Mouse (Mus musculus): ENCODE data around the gene Sf3a1. TPM values are rescaled to one million over a fixed set of nuclear protein-coding genes. Genes with fewer than 3 reads are reported as not detected.

Sf3a1 gene
- polyA plus RNA-seq, 1 experiment from 2014 or later = 71.4 TPM

DNA sequence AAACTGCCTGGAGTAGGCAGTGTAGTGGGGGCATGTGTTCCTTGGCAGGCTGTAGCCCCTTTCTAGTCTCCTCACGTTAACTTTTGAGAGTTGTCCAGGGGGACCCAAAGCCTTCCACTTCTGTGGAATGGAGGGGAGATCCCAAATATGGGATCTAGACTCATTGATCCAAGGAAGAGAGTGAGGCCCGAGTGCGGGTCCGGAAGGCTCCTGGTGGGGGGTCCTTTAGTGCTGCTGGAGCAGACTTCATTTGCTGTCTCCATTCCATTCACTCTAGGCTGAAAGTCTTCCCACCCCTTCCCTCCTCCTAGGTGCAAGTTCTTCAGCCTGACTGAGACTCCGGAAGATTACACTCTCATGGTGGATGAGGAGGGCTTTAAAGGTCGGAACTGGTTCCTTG, 58.5 kb downstream of the Sf3a1 start:
- peaks cover 30% of the 10 kb centered on the region for H3K36me3 ChIP-seq
- peak overlapping the region; percentile 61; the same call in 1 of the 2 replicates for H3K9ac ChIP-seq (replicated peaks)
- H3K27ac ChIP-seq = no peak overlapping the region
- peaks cover 5% of the 10 kb centered on the region; the same call in 1 of the 2 replicates for H3K9me3 ChIP-seq
- peak overlapping the region; percentile 90 for H3K4me2 ChIP-seq
- WGBS = 3% methylated on average over 6 of the region's 6 CpGs
- H3K27me3 ChIP-seq = peaks cover 33% of the 10 kb centered on the region
- H3K4me3 ChIP-seq (replicated peaks) = peak overlapping the region; percentile 50
- no peak for ATAC-seq (ENCODE audit: insufficient number of reproducible peaks, insufficient read depth, low FRiP score, low TSS enrichment, low read depth)
- peaks cover 17% of the 10 kb centered on the region; the same call in 1 of the 2 replicates for H3K4me1 ChIP-seq (replicated peaks)

DNA sequence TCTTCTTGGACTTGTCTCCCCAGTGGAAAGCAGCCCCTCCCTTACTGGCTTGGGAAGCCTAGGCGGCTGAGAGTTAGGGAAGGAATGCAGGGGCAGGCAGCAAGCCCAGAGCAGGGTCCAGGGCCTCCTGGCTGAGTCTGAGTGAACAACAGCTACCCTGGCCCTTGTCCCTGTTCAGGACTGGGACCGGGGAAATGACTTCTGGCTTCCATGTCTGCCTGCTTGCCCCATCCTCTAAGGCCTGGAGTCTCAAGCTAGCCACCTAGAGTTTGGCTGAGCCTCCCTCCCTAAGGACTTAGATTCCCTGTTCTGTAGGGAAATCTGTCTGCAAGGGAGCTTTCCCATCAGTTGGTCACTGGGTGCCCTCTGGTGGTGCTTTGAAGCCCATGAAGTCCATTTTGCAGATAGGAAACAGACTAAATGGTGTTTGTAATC, 59.2 kb downstream of the Sf3a1 start:
- Histone ChIP-seq H3K9me3 (peaks cover 5% of the 10 kb centered on the region; the same call in 1 of the 2 replicates), H3K36me3 (peaks cover 23% of the 10 kb centered on the region), H3K27ac (no peak overlapping the region), H3K27me3 (peaks cover 33% of the 10 kb centered on the region), H3K4me3 (replicated peaks) (no peak overlapping the region), H3K9ac (replicated peaks) (no peak overlapping the region), H3K4me2 (no peak overlapping the region), H3K4me1 (replicated peaks) (peaks cover 20% of the 10 kb centered on the region; the same call in 1 of the 2 replicates)
- WGBS = 13% methylated on average over 2 of the region's 2 CpGs
- ATAC-seq (ENCODE audit: insufficient number of reproducible peaks, insufficient read depth, low FRiP score, low TSS enrichment, low read depth) = no peak

DNA sequence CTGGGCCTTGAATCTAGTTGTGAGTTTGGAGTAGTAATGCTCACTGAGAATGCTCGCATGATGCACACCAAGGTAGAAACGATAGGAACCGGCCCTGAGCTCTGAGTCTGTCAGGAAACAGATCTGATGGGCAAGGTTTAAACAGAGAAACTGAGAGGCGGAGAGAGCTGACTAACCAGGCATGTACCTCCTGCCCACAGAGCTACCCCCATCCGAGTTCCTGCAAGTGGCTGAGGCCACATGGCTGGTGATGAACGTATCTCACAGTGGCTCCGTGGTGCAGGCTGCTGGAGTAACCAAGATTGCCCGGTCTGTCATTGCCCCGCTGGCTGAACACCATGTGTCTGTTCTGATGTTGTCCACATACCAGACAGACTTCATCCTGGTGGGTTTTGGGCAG, 59.8 kb downstream of the Sf3a1 start:
- 64% methylated on average over 9 of the region's 9 CpGs for WGBS
- Histone ChIP-seq H3K4me1 (replicated peaks) (peaks cover 20% of the 10 kb centered on the region; the same call in 1 of the 2 replicates), H3K4me3 (replicated peaks) (no peak overlapping the region), H3K27me3 (peaks cover 35% of the 10 kb centered on the region), H3K27ac (no peak overlapping the region), H3K4me2 (no peak overlapping the region), H3K9ac (replicated peaks) (no peak overlapping the region), H3K36me3 (peaks cover 17% of the 10 kb centered on the region), H3K9me3 (peaks cover 5% of the 10 kb centered on the region; the same call in 1 of the 2 replicates)
- ATAC-seq (ENCODE audit: insufficient number of reproducible peaks, insufficient read depth, low FRiP score, low TSS enrichment, low read depth) = no peak

DNA sequence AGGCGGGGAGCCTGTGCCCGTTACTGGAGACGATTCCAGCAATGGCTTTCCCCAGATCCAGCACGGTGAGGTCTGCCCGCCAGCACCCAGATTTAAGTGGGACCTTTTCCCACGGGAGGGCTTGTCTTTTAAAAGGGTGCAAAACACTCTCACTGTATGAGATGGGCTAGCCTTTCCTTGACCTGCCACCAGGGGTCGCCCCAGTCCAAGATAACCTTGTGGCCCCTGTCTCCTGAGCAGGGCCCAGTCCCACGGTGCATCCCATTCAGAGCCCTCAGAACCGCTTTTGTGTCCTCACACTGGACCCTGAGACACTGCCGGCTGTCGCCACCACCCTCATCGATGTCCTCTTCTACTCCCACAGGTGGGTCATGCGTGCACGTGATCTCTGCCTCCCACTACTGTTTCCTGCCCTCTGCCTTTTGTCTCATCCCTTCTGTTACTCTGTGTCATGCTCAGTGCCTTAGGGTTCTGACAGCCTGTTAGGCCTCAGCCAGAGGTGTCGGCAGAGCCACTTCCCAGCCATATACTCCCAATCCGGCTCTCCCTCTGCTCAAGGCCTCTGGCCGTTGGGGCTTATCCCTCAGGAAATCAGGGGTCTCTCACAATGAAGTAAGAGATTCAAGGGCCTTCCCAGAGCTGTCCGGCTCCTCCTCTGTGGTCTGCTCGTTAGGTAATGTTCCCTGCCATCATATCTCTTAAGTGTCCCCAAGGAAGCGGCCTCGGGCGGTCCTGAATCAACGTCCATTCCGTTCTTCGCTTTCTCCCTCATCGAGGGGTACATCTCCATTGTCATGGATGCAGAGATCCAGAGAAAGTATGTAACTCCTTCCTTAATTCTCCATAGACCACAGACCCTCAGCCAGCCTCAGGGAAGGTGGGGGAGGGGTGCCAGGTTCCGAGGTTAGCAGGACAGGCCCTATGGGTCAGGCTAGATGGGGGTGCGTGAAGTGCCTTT, 60.6 kb downstream of the Sf3a1 start:
- Histone ChIP-seq H3K4me1 (replicated peaks) (peaks cover 20% of the 10 kb centered on the region; the same call in 1 of the 2 replicates), H3K36me3 (peaks cover 9% of the 10 kb centered on the region), H3K27me3 (peaks cover 36% of the 10 kb centered on the region), H3K4me2 (no peak overlapping the region), H3K9ac (replicated peaks) (no peak overlapping the region), H3K4me3 (replicated peaks) (no peak overlapping the region), H3K27ac (no peak overlapping the region), H3K9me3 (peaks cover 5% of the 10 kb centered on the region; the same call in 1 of the 2 replicates)
- WGBS = 49% methylated on average over 28 of the region's 28 CpGs
- ATAC-seq (ENCODE audit: insufficient number of reproducible peaks, insufficient read depth, low FRiP score, low TSS enrichment, low read depth) = no peak

DNA sequence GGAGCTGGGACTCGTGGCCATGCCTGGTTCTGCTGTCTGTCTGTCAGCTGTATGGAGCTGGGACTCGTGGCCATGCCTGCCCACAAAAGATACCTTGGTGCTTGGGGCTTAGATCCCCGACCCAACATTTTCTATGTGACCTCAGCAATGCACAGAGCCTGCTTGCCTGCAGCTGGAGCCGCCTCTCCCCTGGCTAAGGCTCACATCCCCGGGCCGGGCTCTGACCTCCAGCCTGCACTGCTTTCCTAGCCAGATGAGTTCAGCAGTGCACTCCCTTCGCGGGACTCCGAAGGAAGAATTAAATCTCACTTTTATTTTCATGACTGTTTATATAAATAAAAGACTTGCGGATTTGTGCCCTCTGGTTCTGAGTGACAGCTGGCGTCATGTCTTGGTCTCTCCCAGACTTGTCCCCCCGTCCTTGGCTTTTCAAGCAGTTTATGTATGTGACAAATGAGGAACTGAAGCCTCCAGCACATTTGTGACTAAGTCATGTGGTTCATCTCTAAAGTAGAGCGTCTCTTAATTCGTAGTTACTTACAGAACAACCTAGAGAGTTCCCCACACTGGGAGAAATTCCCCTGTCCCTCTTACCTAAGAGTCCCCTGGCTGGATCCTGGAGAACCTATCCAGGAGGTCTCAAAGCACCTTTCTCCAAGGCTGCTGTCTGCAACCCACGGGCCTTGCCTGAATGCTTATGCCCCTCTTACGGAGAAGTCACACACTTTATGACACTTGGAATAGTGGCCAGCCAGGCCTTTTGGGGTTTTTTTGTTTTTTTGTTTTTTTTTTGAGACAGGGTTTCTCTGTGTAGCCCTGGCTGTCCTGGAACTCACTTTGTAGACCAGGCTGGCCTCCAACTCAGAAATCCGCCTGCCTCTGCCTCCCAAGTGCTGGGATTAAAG, 62.1 kb downstream of the Sf3a1 start:
- peaks cover 36% of the 10 kb centered on the region for H3K27me3 ChIP-seq
- no peak overlapping the region for H3K9ac ChIP-seq (replicated peaks)
- no peak overlapping the region for H3K4me3 ChIP-seq (replicated peaks)
- ATAC-seq (ENCODE audit: insufficient number of reproducible peaks, insufficient read depth, low FRiP score, low TSS enrichment, low read depth) = no peak
- no peak overlapping the region for H3K27ac ChIP-seq
- peaks cover 20% of the 10 kb centered on the region; the same call in 1 of the 2 replicates for H3K4me1 ChIP-seq (replicated peaks)
- H3K4me2 ChIP-seq = no peak overlapping the region
- H3K36me3 ChIP-seq = no peaks in the 10 kb centered on the region
- WGBS = 79% methylated on average over 17 of the region's 17 CpGs
- H3K9me3 ChIP-seq = peaks cover 5% of the 10 kb centered on the region; the same call in 1 of the 2 replicates

DNA sequence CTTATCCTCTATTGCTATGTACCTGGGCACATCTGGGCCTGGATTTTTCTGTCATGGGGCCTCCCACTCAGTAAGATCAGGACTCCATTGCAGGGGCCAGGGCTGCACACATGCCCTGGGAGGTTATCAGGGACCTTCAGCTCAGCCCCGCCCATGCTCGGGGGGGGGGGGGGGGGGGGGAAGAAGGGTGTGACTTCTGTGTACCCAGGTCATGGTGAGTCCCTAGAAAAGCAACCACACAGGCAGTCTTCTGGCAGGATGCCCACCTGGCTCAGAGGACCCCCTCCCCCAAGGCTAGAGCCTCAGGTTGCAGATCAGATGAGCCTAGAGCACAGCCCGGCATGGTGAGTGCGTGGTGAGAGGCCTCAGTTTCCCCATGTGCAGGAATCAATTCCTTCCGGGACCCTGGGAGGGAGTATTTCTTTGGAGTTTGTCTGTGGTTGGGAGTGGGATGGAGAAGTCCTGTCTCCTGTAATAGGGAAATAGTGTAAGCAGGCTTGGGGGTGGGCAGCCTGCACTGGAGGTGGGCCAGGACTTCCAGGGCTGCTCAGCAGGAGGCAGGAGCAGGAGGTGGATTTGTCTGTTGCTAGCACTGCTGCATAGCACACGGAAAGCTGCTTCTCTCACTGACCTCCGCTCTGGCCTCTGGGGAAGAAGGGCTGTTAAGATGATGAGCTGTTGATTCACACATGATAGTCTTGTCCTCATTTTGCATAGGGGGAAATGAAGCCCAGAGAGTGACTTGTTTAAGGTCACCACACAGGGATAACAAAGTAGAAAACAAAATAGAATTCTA, 63.4 kb downstream of the Sf3a1 start:
- H3K4me1 ChIP-seq (replicated peaks) = peaks cover 12% of the 10 kb centered on the region
- H3K9ac ChIP-seq (replicated peaks) = no peak overlapping the region
- H3K27ac ChIP-seq = no peak overlapping the region
- 37% methylated on average over 5 of the region's 7 CpGs for WGBS
- ATAC-seq (ENCODE audit: insufficient number of reproducible peaks, insufficient read depth, low FRiP score, low TSS enrichment, low read depth) = no peak
- H3K27me3 ChIP-seq = peaks cover 24% of the 10 kb centered on the region
- no peaks in the 10 kb centered on the region for H3K9me3 ChIP-seq
- H3K4me3 ChIP-seq (replicated peaks) = no peak overlapping the region
- no peak overlapping the region for H3K4me2 ChIP-seq
- H3K36me3 ChIP-seq = no peaks in the 10 kb centered on the region

DNA sequence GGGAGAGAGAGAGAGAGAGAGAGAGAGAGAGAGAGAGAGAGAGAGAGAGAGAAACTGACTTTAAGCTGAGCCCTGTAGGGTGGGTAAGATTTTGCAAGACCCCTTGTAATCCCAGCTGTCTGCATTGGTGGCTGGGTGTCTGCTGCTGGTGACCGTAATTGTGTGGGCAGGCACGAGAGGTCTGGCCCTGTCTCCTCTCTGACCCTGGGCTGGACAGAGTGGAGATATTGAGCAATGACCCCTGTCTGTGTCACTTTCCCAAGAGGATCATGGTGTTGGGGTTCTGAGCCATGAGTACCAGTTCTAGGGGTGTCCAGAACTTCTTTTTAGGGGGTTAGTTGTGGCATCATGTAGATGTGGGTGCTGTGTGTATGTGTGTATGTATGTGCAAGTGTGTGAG, 64.1 kb downstream of the Sf3a1 start:
- H3K4me3 ChIP-seq (replicated peaks) = no peak overlapping the region
- ATAC-seq (ENCODE audit: insufficient number of reproducible peaks, insufficient read depth, low FRiP score, low TSS enrichment, low read depth) = no peak
- H3K9me3 ChIP-seq = no peaks in the 10 kb centered on the region
- 41% methylated on average over 2 of the region's 2 CpGs for WGBS
- no peaks in the 10 kb centered on the region for H3K36me3 ChIP-seq
- peaks cover 8% of the 10 kb centered on the region for H3K4me1 ChIP-seq (replicated peaks)
- peaks cover 17% of the 10 kb centered on the region for H3K27me3 ChIP-seq
- H3K4me2 ChIP-seq = no peak overlapping the region
- no peak overlapping the region for H3K27ac ChIP-seq
- no peak overlapping the region for H3K9ac ChIP-seq (replicated peaks)

DNA sequence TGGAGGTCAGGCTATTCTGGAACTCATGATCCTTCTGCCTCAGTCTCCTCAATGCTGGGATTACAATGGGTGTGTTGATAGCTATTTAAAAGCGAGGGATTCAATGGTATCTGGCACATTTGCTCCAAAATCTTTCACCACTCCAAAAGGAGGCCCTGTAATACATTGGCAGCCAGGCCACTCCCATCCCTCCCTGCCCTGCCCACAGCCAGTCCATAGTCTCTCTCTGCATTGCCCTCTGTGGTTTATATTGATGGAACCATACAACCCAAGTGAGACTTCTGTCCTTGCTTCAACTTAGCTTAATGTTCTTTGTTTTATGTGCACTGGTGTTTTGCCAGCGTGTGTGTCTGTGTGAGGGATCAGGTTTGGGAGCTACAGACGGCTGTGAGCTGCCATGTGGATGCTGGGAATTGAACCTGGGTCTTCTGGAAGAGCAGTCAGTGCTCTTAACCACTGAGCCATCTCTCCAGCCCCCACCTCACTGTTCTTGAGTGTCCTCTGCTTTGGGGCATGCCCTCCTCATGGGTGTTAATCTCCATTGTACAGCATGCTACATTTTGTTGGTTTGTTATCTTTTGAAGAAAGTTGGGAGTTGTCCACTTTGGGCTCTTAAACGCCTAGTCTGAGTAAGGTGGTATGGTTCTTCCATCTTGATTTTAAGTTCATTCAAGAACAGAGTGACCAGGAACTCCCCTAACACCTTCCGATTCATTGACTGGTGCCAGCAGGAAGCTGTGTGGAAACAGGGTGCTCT, 66.6 kb downstream of the Sf3a1 start:
- no peaks in the 10 kb centered on the region for H3K9me3 ChIP-seq
- H3K36me3 ChIP-seq = no peaks in the 10 kb centered on the region
- H3K4me3 ChIP-seq (replicated peaks) = no peak overlapping the region
- no peak overlapping the region for H3K9ac ChIP-seq (replicated peaks)
- 0 out of 2 replicates have a peak, but pooled peaks cover 3% of the 10 kb centered on the region for H3K27me3 ChIP-seq
- H3K4me1 ChIP-seq (replicated peaks) = peaks cover 6% of the 10 kb centered on the region
- no peak overlapping the region for H3K27ac ChIP-seq
- 83% methylated on average over 5 of the region's 5 CpGs for WGBS
- H3K4me2 ChIP-seq = no peak overlapping the region
- no peak for ATAC-seq (ENCODE audit: insufficient number of reproducible peaks, insufficient read depth, low FRiP score, low TSS enrichment, low read depth)

DNA sequence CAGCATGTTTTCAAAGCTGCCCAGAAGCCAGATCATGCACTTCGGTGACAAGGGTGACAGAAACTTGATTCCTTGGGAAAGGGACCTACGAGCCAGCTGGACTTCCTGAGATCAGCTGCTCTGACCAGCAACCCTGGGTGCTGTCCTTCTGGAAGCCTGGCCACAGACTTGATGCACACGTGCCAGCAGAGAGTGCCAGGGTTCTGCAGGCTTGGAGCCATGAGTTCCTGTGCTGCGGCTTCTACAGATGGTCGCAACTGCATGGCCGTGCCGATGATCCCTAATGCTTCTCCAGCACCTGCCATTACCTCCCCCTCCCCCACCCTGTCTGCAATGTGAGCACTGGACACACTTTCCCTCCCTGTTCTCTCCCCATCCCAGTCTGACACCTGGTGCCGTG, 68.3 kb downstream of the Sf3a1 start:
- H3K36me3 ChIP-seq = no peaks in the 10 kb centered on the region
- no peak for ATAC-seq (ENCODE audit: insufficient number of reproducible peaks, insufficient read depth, low FRiP score, low TSS enrichment, low read depth)
- no peak overlapping the region for H3K9ac ChIP-seq (replicated peaks)
- H3K4me3 ChIP-seq (replicated peaks) = no peak overlapping the region
- H3K27ac ChIP-seq = no peak overlapping the region
- WGBS = 42% methylated on average over 8 of the region's 8 CpGs
- no peak overlapping the region for H3K4me2 ChIP-seq
- H3K4me1 ChIP-seq (replicated peaks) = peaks cover 5% of the 10 kb centered on the region
- no peaks in the 10 kb centered on the region for H3K9me3 ChIP-seq
- 0 out of 2 replicates have a peak, but pooled peaks cover 3% of the 10 kb centered on the region for H3K27me3 ChIP-seq

DNA sequence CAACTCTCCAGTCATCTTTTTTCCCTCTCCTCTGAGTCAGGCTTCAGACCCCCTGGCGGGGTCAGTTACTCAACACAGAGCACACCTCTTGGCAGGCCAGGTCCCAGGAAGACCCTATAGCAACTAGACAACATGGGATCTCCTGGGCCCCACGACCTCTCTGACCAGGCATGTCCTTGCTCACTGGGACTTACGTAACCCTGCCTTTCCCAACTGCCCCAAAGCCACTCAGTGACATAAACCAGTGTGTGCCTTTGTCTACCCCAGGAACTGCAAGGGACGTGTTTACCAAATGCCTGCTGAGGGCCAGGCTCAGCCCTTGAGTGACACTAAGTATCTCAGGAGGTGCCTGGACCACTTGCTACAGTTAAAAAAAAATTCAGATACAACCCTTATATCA, 69.7 kb downstream of the Sf3a1 start:
- Histone ChIP-seq H3K4me3 (replicated peaks) (no peak overlapping the region), H3K9me3 (no peaks in the 10 kb centered on the region), H3K9ac (replicated peaks) (no peak overlapping the region), H3K27ac (no peak overlapping the region), H3K4me2 (no peak overlapping the region), H3K27me3 (0 out of 2 replicates have a peak, but pooled peaks cover 1% of the 10 kb centered on the region), H3K4me1 (replicated peaks) (no peaks in the 10 kb centered on the region; the same call in 1 of the 2 replicates), H3K36me3 (no peaks in the 10 kb centered on the region)
- WGBS = 63% methylated on average over 4 of the region's 4 CpGs
- no peak for ATAC-seq (ENCODE audit: insufficient number of reproducible peaks, insufficient read depth, low FRiP score, low TSS enrichment, low read depth)
